Mouse (Mus musculus): ENCODE measurements around the gene Dnah8. TPM values are rescaled to one million over a fixed set of nuclear protein-coding genes. Genes with fewer than 3 reads are reported as not detected.

The Dnah8 gene
- total and polyA plus RNA-seq, 3 experiments, result 15.4 to 143 (median 19.5) TPM

- Histone ChIP-seq H3K4me1 (ENCODE audit: control insufficient read depth in 1 of 2, insufficient read depth in 2 of 2, low read length in 2 of 2) (no peaks in the 10 kb centered on the region), H3K27ac (ENCODE audit: control insufficient read depth, low read depth, low read length) (no peak overlapping the region), H3K4me3 (ENCODE audit: control insufficient read depth in 1 of 2, insufficient read depth in 1 of 2, low read depth in 2 of 2, low read length in 2 of 2) (no peak overlapping the region), H3K79me2 (ENCODE audit: control insufficient read depth, insufficient read depth, low read length, poor library complexity) (no peaks in the 10 kb centered on the region), H3K27me3 (ENCODE audit: control insufficient read depth in 1 of 2, insufficient read depth in 2 of 2, low read length in 2 of 2) (no peaks in the 10 kb centered on the region), H3K36me3 (ENCODE audit: control insufficient read depth in 1 of 2, insufficient read depth in 2 of 2, low read length in 2 of 2) (no peaks in the 10 kb centered on the region), H3K9me3 (replicated peaks; ENCODE audit: insufficient read depth, low read length) (no peaks in the 10 kb centered on the region), H3K9ac (ENCODE audit: control insufficient read depth, low read depth, low read length, poor library complexity, severe bottlenecking) (no peak overlapping the region)
- no peak for DNase-seq (ENCODE audit: low read depth, low spot score)
- TF ChIP-seq BHLHE40 (IDR thresholded peaks at IDR 0.05; ENCODE audit: borderline replicate concordance, low read depth, low read length) (no peak), POLR2A (IDR thresholded peaks at IDR 0.05; ENCODE audit: control insufficient read depth in 1 of 2, insufficient read depth in 1 of 2, low read depth in 1 of 2, low read length in 2 of 2, poor library complexity in 1 of 2) (no peak), NRF1 (IDR thresholded peaks at IDR 0.05; ENCODE audit: insufficient read depth, low read depth, low read length, poor library complexity, severe bottlenecking) (no peak), TAL1 (IDR thresholded peaks at IDR 0.05; ENCODE audit: low read length) (no peak), EP300 (IDR thresholded peaks at IDR 0.05; ENCODE audit: low read depth in 1 of 2, low read length in 2 of 2) (no peak), TBP (IDR thresholded peaks at IDR 0.05; ENCODE audit: low read depth, low read length) (no peak), KAT2A (conservative IDR thresholded peaks at IDR 0.05; ENCODE audit: low read depth, low read length) (no peak)
These were observed 242.1 kb downstream of the Dnah8 start for GRCm38 (mm10) chr17:30866281-30866680.

- no peaks in the 10 kb centered on the region for H3K9me3 ChIP-seq (replicated peaks; ENCODE audit: insufficient read depth, low read length)
- no peak overlapping the region for H3K27ac ChIP-seq (ENCODE audit: control insufficient read depth, low read depth, low read length)
- no peak for TF ChIP-seq GATA1 (IDR thresholded peaks at IDR 0.05; ENCODE audit: low read depth, low read length)
- TF ChIP-seq CTCF (IDR thresholded peaks at IDR 0.05 in 2 of 3, conservative IDR thresholded peaks at IDR 0.05 in 1 of 3; ENCODE audit: control insufficient read depth in 1 of 3, insufficient read depth in 1 of 3, low read depth in 2 of 3, low read length in 3 of 3, poor library complexity in 1 of 3, severe bottlenecking in 1 of 3), result no peak
- no peak for TF ChIP-seq CHD1 (IDR thresholded peaks at IDR 0.05; ENCODE audit: low read depth, low read length)
- TF ChIP-seq RCOR1 (IDR thresholded peaks at IDR 0.05; ENCODE audit: low read depth, low read length), result no peak
- no peak for TF ChIP-seq RAD21 (IDR thresholded peaks at IDR 0.05; ENCODE audit: low read depth, low read length)
- no peak for TF ChIP-seq E2F4 (IDR thresholded peaks at IDR 0.05; ENCODE audit: borderline replicate concordance, low read depth, low read length)
- TF ChIP-seq UBTF (IDR thresholded peaks at IDR 0.05; ENCODE audit: borderline replicate concordance, insufficient read depth, low read depth, low read length), result no peak
- TF ChIP-seq POLR2AphosphoS5 (IDR thresholded peaks at IDR 0.05; ENCODE audit: borderline replicate concordance, low read depth, low read length), result no peak
- no peak for TF ChIP-seq TAL1 (IDR thresholded peaks at IDR 0.05; ENCODE audit: low read length)
- TF ChIP-seq SMC3 (IDR thresholded peaks at IDR 0.05; ENCODE audit: low read depth, low read length), result no peak
- no peak for TF ChIP-seq TCF12 (IDR thresholded peaks at IDR 0.05; ENCODE audit: low read depth, low read length)
- no peak for TF ChIP-seq TBP (IDR thresholded peaks at IDR 0.05; ENCODE audit: low read depth, low read length)
- no peak for TF ChIP-seq USF2 (IDR thresholded peaks at IDR 0.05; ENCODE audit: borderline replicate concordance in 1 of 2, insufficient read depth in 1 of 2, low read depth in 1 of 2, low read length in 2 of 2)
- no peak for TF ChIP-seq MXI1 (IDR thresholded peaks at IDR 0.05; ENCODE audit: low read depth, low read length)
- TF ChIP-seq KAT2A (conservative IDR thresholded peaks at IDR 0.05; ENCODE audit: low read depth, low read length), result no peak
- TF ChIP-seq MAFK (IDR thresholded peaks at IDR 0.05; ENCODE audit: borderline replicate concordance, low read depth, low read length), result no peak
- TF ChIP-seq ELF1 (IDR thresholded peaks at IDR 0.05; ENCODE audit: low read depth, low read length), result no peak
- no peak for TF ChIP-seq ZMIZ1 (IDR thresholded peaks at IDR 0.05; ENCODE audit: low read depth, low read length)
These were observed 242.8 kb downstream of the Dnah8 start for GRCm38 (mm10) chr17:30866966-30867365.

More at GRCm38 (mm10) chr17:30866966-30867365, 242.8 kb downstream of the Dnah8 start:
- Histone ChIP-seq H3K27me3 (ENCODE audit: control insufficient read depth in 1 of 2, insufficient read depth in 2 of 2, low read length in 2 of 2) (no peaks in the 10 kb centered on the region), H3K4me1 (ENCODE audit: control insufficient read depth in 1 of 2, insufficient read depth in 2 of 2, low read length in 2 of 2) (no peaks in the 10 kb centered on the region), H3K9ac (ENCODE audit: control insufficient read depth, low read depth, low read length, poor library complexity, severe bottlenecking) (no peak overlapping the region), H3K36me3 (ENCODE audit: control insufficient read depth in 1 of 2, insufficient read depth in 2 of 2, low read length in 2 of 2) (no peaks in the 10 kb centered on the region), H3K4me3 (ENCODE audit: control insufficient read depth in 1 of 2, insufficient read depth in 1 of 2, low read depth in 2 of 2, low read length in 2 of 2) (no peak overlapping the region), H3K79me2 (ENCODE audit: control insufficient read depth, insufficient read depth, low read length, poor library complexity) (no peaks in the 10 kb centered on the region)
- no peak for DNase-seq (ENCODE audit: low read depth, low spot score)

Data from MEL (cell line).